Mouse (Mus musculus) CH12.LX (cell line): ENCODE measurements around the gene Coq4. TPM values are rescaled to one million over a fixed set of nuclear protein-coding genes. Genes with fewer than 3 reads are reported as not detected.
A peak's percentile ranks its signal among the peaks of the same experiment; 100 is the strongest.

Experiments
- DNase-seq: peaks from one replicate; pipeline ENCODE4 v3.0.0-alpha.2; 2013; ENCODE audit errors: extremely low read depth
- H3K27ac ChIP-seq: 2 replicates; pipeline ENCODE4 v1.5.1; 2012; ENCODE audit warnings: low read depth, mild to moderate bottlenecking, control low read depth, moderate library complexity; ENCODE audit not compliant: insufficient read depth
- H3K27me3 ChIP-seq: replicated peaks from 2 replicates; pipeline ENCODE3; 2012; ENCODE audit warnings: inconsistent platforms
- H3K36me3 ChIP-seq, 2 experiments: replicated peaks in 1 of 2; 2 replicates each; pipeline versions ENCODE3 to v1.6.1; 2012; ENCODE audit warnings: inconsistent platforms in 1 of 2, low read length in 1 of 2, mild to moderate bottlenecking in 1 of 2, mixed read lengths in 1 of 2, moderate library complexity in 1 of 2; ENCODE audit not compliant: control insufficient read depth in 1 of 2, insufficient read depth in 1 of 2
- H3K4me1 ChIP-seq, 2 experiments: 2 replicates each; pipeline ENCODE4 v1.6.1; 2012; ENCODE audit warnings: inconsistent platforms in 1 of 2, moderate library complexity in 1 of 2; ENCODE audit not compliant: insufficient read depth in 2 of 2, control insufficient read depth in 1 of 2
- H3K4me2 ChIP-seq: 2 replicates; pipeline ENCODE4 v1.6.1; 2012; ENCODE audit warnings: low read depth, mild to moderate bottlenecking, control low read depth; ENCODE audit not compliant: poor library complexity, insufficient read depth, severe bottlenecking
- H3K4me3 ChIP-seq, 3 experiments: fragments of 150-350 bp in 1 of 3; sonication (generic) in 1 of 3; replicated peaks in 1 of 3; 2 replicates each; pipeline versions ENCODE3 to v1.5.1; 2011 to 2012; ENCODE audit warnings: low read depth in 2 of 3, low read length in 2 of 3, mild to moderate bottlenecking in 2 of 3, moderate library complexity in 2 of 3, control low read depth in 1 of 3, improper control_type of control experiment in 1 of 3, inconsistent platforms in 1 of 3, mixed read lengths in 1 of 3; ENCODE audit not compliant: poor library complexity in 1 of 3
- H3K79me2 ChIP-seq: replicated peaks from 2 replicates; pipeline ENCODE4 v1.6.1; 2012; ENCODE audit warnings: mild to moderate bottlenecking, moderate library complexity; ENCODE audit not compliant: control insufficient read depth, poor library complexity, insufficient read depth, severe bottlenecking; ENCODE audit errors: extremely low read depth
- H3K9ac ChIP-seq: 2 replicates; pipeline ENCODE4 v1.6.1; 2012; ENCODE audit warnings: low read depth, mild to moderate bottlenecking, control low read depth, moderate library complexity; ENCODE audit not compliant: insufficient read depth
- H3K9me3 ChIP-seq: replicated peaks from 2 replicates; pipeline ENCODE3; 2012; ENCODE audit warnings: low read length, inconsistent platforms, mixed read lengths
- BHLHE40 ChIP-seq: IDR thresholded peaks from 2 replicates; pipeline ENCODE4 v1.6.1; 2011; ENCODE audit warnings: mild to moderate bottlenecking, low read depth, low read length, improper control_type of control experiment
- CHD1 ChIP-seq: IDR thresholded peaks from 2 replicates; pipeline ENCODE4 v1.6.1; 2012; ENCODE audit warnings: low read depth, low read length, improper control_type of control experiment, inconsistent platforms
- E2F4 ChIP-seq: IDR thresholded peaks from 2 replicates; pipeline ENCODE4 v1.6.1; 2011; ENCODE audit warnings: low read depth, low read length, improper control_type of control experiment; ENCODE audit not compliant: insufficient replicate concordance
- ELF1 ChIP-seq: IDR thresholded peaks from 2 replicates; pipeline ENCODE4 v1.6.1; 2014; ENCODE audit warnings: low read depth, mild to moderate bottlenecking, inconsistent platforms, low read length, improper control_type of control experiment
- EP300 ChIP-seq: IDR thresholded peaks from 2 replicates; pipeline ENCODE4 v1.6.1; 2011; ENCODE audit warnings: low read length, improper control_type of control experiment
- GABPA ChIP-seq: IDR thresholded peaks from 2 replicates; pipeline ENCODE4 v1.6.1; 2012; ENCODE audit warnings: low read depth, low read length, improper control_type of control experiment, inconsistent platforms; ENCODE audit not compliant: insufficient replicate concordance
- HCFC1 ChIP-seq: IDR thresholded peaks from 2 replicates; pipeline ENCODE4 v1.6.1; 2012; ENCODE audit warnings: low read depth, mild to moderate bottlenecking, inconsistent platforms, low read length, improper control_type of control experiment
- IRF4 ChIP-seq: IDR thresholded peaks from 2 replicates; pipeline ENCODE4 v1.6.1; 2014; ENCODE audit warnings: low read depth, mild to moderate bottlenecking, inconsistent platforms, low read length, improper control_type of control experiment
- JUN ChIP-seq: IDR thresholded peaks from 2 replicates; pipeline ENCODE4 v1.6.1; 2011; ENCODE audit warnings: low read depth, mild to moderate bottlenecking, low read length, improper control_type of control experiment, moderate library complexity; ENCODE audit not compliant: insufficient read depth
- KAT2A ChIP-seq: IDR thresholded peaks from 2 replicates; pipeline ENCODE4 v1.6.1; 2012; ENCODE audit warnings: low read length, improper control_type of control experiment, inconsistent platforms; ENCODE audit not compliant: insufficient replicate concordance
- MAFK ChIP-seq: IDR thresholded peaks from 2 replicates; pipeline ENCODE4 v1.6.1; 2011; ENCODE audit warnings: low read length, improper control_type of control experiment; ENCODE audit not compliant: insufficient replicate concordance
- MAX ChIP-seq: IDR thresholded peaks from 2 replicates; pipeline ENCODE4 v1.6.1; 2011; ENCODE audit warnings: low read length, improper control_type of control experiment
- MAZ ChIP-seq: IDR thresholded peaks from 2 replicates; pipeline ENCODE4 v1.6.1; 2012; ENCODE audit warnings: low read depth, mild to moderate bottlenecking, inconsistent platforms, low read length, improper control_type of control experiment, moderate library complexity
- MXI1 ChIP-seq: IDR thresholded peaks from 2 replicates; pipeline ENCODE4 v1.6.1; 2011; ENCODE audit warnings: mild to moderate bottlenecking, low read depth, low read length, improper control_type of control experiment
- MYC ChIP-seq: IDR thresholded peaks from 2 replicates; pipeline ENCODE4 v1.6.1; 2011; ENCODE audit warnings: low read depth, mild to moderate bottlenecking, improper control_type of control experiment, low read length
- NELFE ChIP-seq: IDR thresholded peaks from 2 replicates; pipeline ENCODE4 v1.6.1; 2011; ENCODE audit warnings: low read depth, low read length, improper control_type of control experiment
- PAX5 ChIP-seq: IDR thresholded peaks from 2 replicates; pipeline ENCODE4 v1.6.1; 2012; ENCODE audit warnings: low read length, inconsistent platforms, mixed read lengths
- POLR2AphosphoS2 ChIP-seq: IDR thresholded peaks from 2 replicates; pipeline ENCODE4 v1.6.1; 2011; ENCODE audit warnings: low read depth, low read length, improper control_type of control experiment
- RAD21 ChIP-seq: IDR thresholded peaks from 2 replicates; pipeline ENCODE4 v1.6.1; 2011; ENCODE audit warnings: low read depth, mild to moderate bottlenecking, low read length, improper control_type of control experiment, moderate library complexity
- RCOR1 ChIP-seq: conservative IDR thresholded peaks from 2 replicates; pipeline ENCODE4 v1.6.1; 2012; ENCODE audit warnings: low read depth, mild to moderate bottlenecking, inconsistent platforms, low read length, improper control_type of control experiment
- SMC3 ChIP-seq: IDR thresholded peaks from 2 replicates; pipeline ENCODE4 v1.6.1; 2011; ENCODE audit warnings: low read depth, low read length, improper control_type of control experiment
- USF2 ChIP-seq: conservative IDR thresholded peaks from 2 replicates; pipeline ENCODE4 v1.6.1; 2011; ENCODE audit warnings: low read depth, low read length, improper control_type of control experiment
- ZMIZ1 ChIP-seq: IDR thresholded peaks from 2 replicates; pipeline ENCODE4 v1.6.1; 2012; ENCODE audit warnings: low read depth, mild to moderate bottlenecking, inconsistent platforms, low read length, improper control_type of control experiment
- dilution Hi-C: fragments of 300-500 bp; cut with MboI; formaldehyde crosslinking; loops from 2 replicates; pipeline ENCODE4 v1.14.3; 2020; ENCODE audit warnings: low sequenced_read_pairs; ENCODE audit not compliant: extremely low pct_unique_long_range_greater_than_20kb, extremely low pct_ligation_motif_present
- in situ Hi-C: fragments of 300-500 bp; cut with MboI; formaldehyde crosslinking; loops from 3 replicates; pipeline ENCODE4 v1.14.3; 2019; ENCODE audit warnings: low sequenced_read_pairs, low pct_ligation_motif_present, low pct_unique_long_range_greater_than_20kb, mixed read lengths
- polyA plus RNA-seq: library from polyadenylated mRNA; unstranded; fragments of >175 nt; gene quantifications from 2 replicates; pipeline ENCODE4 v1.2.1, GENCODE M21; 2012; ENCODE audit warnings: low read depth; ENCODE audit not compliant: insufficient read length
- total RNA-seq, 2 experiments: library from RNA; depleted of rRNA; stranded (reverse); fragments of 300-350 nt in 1 of 2; fragments of >200 nt in 1 of 2; gene quantifications; 2 replicates each; pipeline ENCODE4 v1.2.3; 2012 to 2014

Gene Coq4
- total and polyA plus RNA-seq, 3 experiments: 19.1 to 25.2 (median 21.5) TPM

- TF ChIP-seq HCFC1 (peak; percentile 94), POLR2AphosphoS2 (peak; percentile 89), GABPA (peak; percentile 42; the same call in 1 of the 2 replicates), USF2 (no peak), ELF1 (peak; percentile 98), MXI1 (peak; percentile 86), E2F4 (0 out of 2 replicates have a peak, but pooled peaks have one; percentile 82), RCOR1 (peak; percentile 80; the same call in 1 of the 2 replicates), PAX5 (no peak), MAFK (peak; percentile 50; the same call in 1 of the 2 replicates), IRF4 (peak; percentile 71; the same call in 1 of the 2 replicates), ZMIZ1 (peak; percentile 84), KAT2A (peak; percentile 87; the same call in 1 of the 2 replicates), SMC3 (no peak), EP300 (0 out of 2 replicates have a peak, but pooled peaks have one; percentile 21), JUN (no peak), MAX (peak; percentile 82), MAZ (peak; percentile 81; the same call in 1 of the 2 replicates)
Measured at GRCm38 (mm10) chr2:29826926-29827708, 39.8 kb downstream of the Coq4 start (continued).

- peak overlapping the region; percentile 87 to 100 (median 95) for H3K4me3 ChIP-seq
- peak overlapping the region; percentile 5; the same call in 1 of the 2 replicates for H3K27ac ChIP-seq
- no peak for DNase-seq
- peak overlapping the region; percentile 75 for H3K9ac ChIP-seq
- dilution Hi-C loops: no loop called here
- H3K4me2 ChIP-seq: peak overlapping the region; percentile 91
- peaks cover 5 to 14% of the 10 kb centered on the region in 2 experiments; a peak in 3 of 4 replicates for H3K4me1 ChIP-seq
- no peak for TF ChIP-seq SMC3
- no peak for TF ChIP-seq NELFE
- no peak for TF ChIP-seq BHLHE40
- TF ChIP-seq CHD1: no peak
- TF ChIP-seq MAFK: no peak
- TF ChIP-seq RAD21: no peak
- no peak for TF ChIP-seq MYC
- TF ChIP-seq POLR2AphosphoS2: no peak
- no peak for TF ChIP-seq MXI1
- no peak for TF ChIP-seq ELF1
- no peak for TF ChIP-seq JUN
- no peaks in the 10 kb centered on the region for H3K27me3 ChIP-seq
- in situ Hi-C loops: no loop called here
- H3K79me2 ChIP-seq: peaks cover 33% of the 10 kb centered on the region
- peaks cover 2 to 35% of the 10 kb centered on the region in 2 experiments for H3K36me3 ChIP-seq
- no peaks in the 10 kb centered on the region for H3K9me3 ChIP-seq
Measured at GRCm38 (mm10) chr2:29827709-29828024, 40.4 kb downstream of the Coq4 start.
